Mouse (Mus musculus): ENCODE data around the gene Ifna9. TPM values are rescaled to one million over a fixed set of nuclear protein-coding genes. Genes with fewer than 3 reads are reported as not detected.

Gene Ifna9
- not detected for polyA plus RNA-seq (2017; shearing (Covaris generic))

GRCm38 (mm10) chr4:88592285-88592684, at the start of gene Ifna9:
Gene Ifna9 (minus strand): TSS chr4:88592385.

GRCm38 (mm10) chr4:88634311-88634710, 42.1 kb upstream of the Ifna9 start, which contains the start of gene C87499:
Gene C87499 (minus strand): TSS chr4:88634411.

GRCm38 (mm10) chr4:88603276-88603675, 11.1 kb upstream of the Ifna9 start, which contains the start of gene Ifna12:
Gene Ifna12 (minus strand): TSS chr4:88603376.

GRCm38 (mm10) chr4:88571698-88572097, 20.5 kb downstream of the Ifna9 start, which contains the start of gene Ifna14:
Gene Ifna14 (minus strand): TSS chr4:88571798.

GRCm38 (mm10) chr4:88558145-88558544, 34.0 kb downstream of the Ifna9 start, which contains the start of gene Ifna15:
Gene Ifna15 (minus strand): TSS chr4:88558245.

Other genes with a start within 250 kb of the Ifna9 start
- under 1 TPM; 0.13 to 0.81 TPM for gene Hacd4, start 153.5 kb downstream of the Ifna9 start, polyA plus RNA-seq (2017; shearing (Covaris generic))
- not detected for gene Ifnb1, start 69.6 kb downstream of the Ifna9 start, polyA plus RNA-seq (2017; shearing (Covaris generic))
- under 1 TPM in 1 of 2 experiments, not detected in 1; 0.60 TPM for gene Ifna15, start 34.1 kb downstream of the Ifna9 start, polyA plus RNA-seq (2017; shearing (Covaris generic))
- not detected for gene Ifna14, start 20.6 kb downstream of the Ifna9 start, polyA plus RNA-seq (2017; shearing (Covaris generic))
- gene Ifna12, start 11.0 kb upstream of the Ifna9 start, polyA plus RNA-seq (2017; shearing (Covaris generic)): not detected
- not detected for gene C87499, start 42.0 kb upstream of the Ifna9 start, polyA plus RNA-seq (2017; shearing (Covaris generic))
- not detected for gene Ifna13, start 52.1 kb upstream of the Ifna9 start, polyA plus RNA-seq (2017; shearing (Covaris generic))
- not detected for gene Ifna16, start 84.5 kb upstream of the Ifna9 start, polyA plus RNA-seq (2017; shearing (Covaris generic))
- not detected for gene Ifna2, start 91.5 kb upstream of the Ifna9 start, polyA plus RNA-seq (2017; shearing (Covaris generic))
- not detected for gene Ifnab, start 99.0 kb upstream of the Ifna9 start, polyA plus RNA-seq (2017; shearing (Covaris generic))
- under 1 TPM in 1 of 2 experiments, not detected in 1; 0.48 TPM for gene Gm26566, start 129.4 kb upstream of the Ifna9 start, polyA plus RNA-seq (2017; shearing (Covaris generic))
- 10 to 100 TPM; 18.8 to 27.9 TPM for gene Klhl9, start 130.1 kb upstream of the Ifna9 start, polyA plus RNA-seq (2017; shearing (Covaris generic))
- not detected for gene Gm13271, start 162.5 kb upstream of the Ifna9 start, polyA plus RNA-seq (2017; shearing (Covaris generic))
- gene Gm13283, start 167.7 kb upstream of the Ifna9 start, polyA plus RNA-seq (2017; shearing (Covaris generic)): under 1 TPM; 0.75 to 0.85 TPM
- under 1 TPM in 1 of 2 experiments, not detected in 1; 0.19 TPM for gene Gm13290, start 181.4 kb upstream of the Ifna9 start, polyA plus RNA-seq (2017; shearing (Covaris generic))
- gene Gm13289, start 184.5 kb upstream of the Ifna9 start, polyA plus RNA-seq (2017; shearing (Covaris generic)): not detected
- gene Gm13272, start 187.5 kb upstream of the Ifna9 start, polyA plus RNA-seq (2017; shearing (Covaris generic)): not detected
- under 1 TPM in 1 of 2 experiments, not detected in 1; 0.48 TPM for gene Ifnz, start 189.7 kb upstream of the Ifna9 start, polyA plus RNA-seq (2017; shearing (Covaris generic))
- gene Gm13276, start 193.3 kb upstream of the Ifna9 start, polyA plus RNA-seq (2017; shearing (Covaris generic)): not detected
- gene Gm13277, start 196.2 kb upstream of the Ifna9 start, polyA plus RNA-seq (2017; shearing (Covaris generic)): not detected
- not detected for gene Gm13278, start 199.2 kb upstream of the Ifna9 start, polyA plus RNA-seq (2017; shearing (Covaris generic))
- gene Gm13275, start 202.1 kb upstream of the Ifna9 start, polyA plus RNA-seq (2017; shearing (Covaris generic)): not detected
- gene Gm13279, start 205.0 kb upstream of the Ifna9 start, polyA plus RNA-seq (2017; shearing (Covaris generic)): not detected
- 1 to 10 TPM in 1 of 2 experiments, under 1 TPM in 1; 0.80 to 1.1 TPM for gene Gm13285, start 207.3 kb upstream of the Ifna9 start, polyA plus RNA-seq (2017; shearing (Covaris generic))
- not detected for gene Gm13287, start 210.9 kb upstream of the Ifna9 start, polyA plus RNA-seq (2017; shearing (Covaris generic))
- gene Gm13288, start 213.1 kb upstream of the Ifna9 start, polyA plus RNA-seq (2017; shearing (Covaris generic)): under 1 TPM in 1 of 2 experiments, not detected in 1; 0.10 TPM
- not detected for gene Ifna7, start 223.8 kb upstream of the Ifna9 start, polyA plus RNA-seq (2017; shearing (Covaris generic))
- not detected for gene Ifna11, start 227.6 kb upstream of the Ifna9 start, polyA plus RNA-seq (2017; shearing (Covaris generic))
- gene Ifna6, start 235.0 kb upstream of the Ifna9 start, polyA plus RNA-seq (2017; shearing (Covaris generic)): not detected
- not detected for gene Ifna5, start 243.1 kb upstream of the Ifna9 start, polyA plus RNA-seq (2017; shearing (Covaris generic))
- not detected for gene Ifna4, start 249.5 kb upstream of the Ifna9 start, polyA plus RNA-seq (2017; shearing (Covaris generic))